Mouse (Mus musculus): ENCODE measurements at regions not wholly inside any gene's neighbourhood (a gene's known extent, or its start where the extent isn't known, plus 50 kb on each side); places are given as distances from the start of the nearest gene placed in this dataset.

DNA sequence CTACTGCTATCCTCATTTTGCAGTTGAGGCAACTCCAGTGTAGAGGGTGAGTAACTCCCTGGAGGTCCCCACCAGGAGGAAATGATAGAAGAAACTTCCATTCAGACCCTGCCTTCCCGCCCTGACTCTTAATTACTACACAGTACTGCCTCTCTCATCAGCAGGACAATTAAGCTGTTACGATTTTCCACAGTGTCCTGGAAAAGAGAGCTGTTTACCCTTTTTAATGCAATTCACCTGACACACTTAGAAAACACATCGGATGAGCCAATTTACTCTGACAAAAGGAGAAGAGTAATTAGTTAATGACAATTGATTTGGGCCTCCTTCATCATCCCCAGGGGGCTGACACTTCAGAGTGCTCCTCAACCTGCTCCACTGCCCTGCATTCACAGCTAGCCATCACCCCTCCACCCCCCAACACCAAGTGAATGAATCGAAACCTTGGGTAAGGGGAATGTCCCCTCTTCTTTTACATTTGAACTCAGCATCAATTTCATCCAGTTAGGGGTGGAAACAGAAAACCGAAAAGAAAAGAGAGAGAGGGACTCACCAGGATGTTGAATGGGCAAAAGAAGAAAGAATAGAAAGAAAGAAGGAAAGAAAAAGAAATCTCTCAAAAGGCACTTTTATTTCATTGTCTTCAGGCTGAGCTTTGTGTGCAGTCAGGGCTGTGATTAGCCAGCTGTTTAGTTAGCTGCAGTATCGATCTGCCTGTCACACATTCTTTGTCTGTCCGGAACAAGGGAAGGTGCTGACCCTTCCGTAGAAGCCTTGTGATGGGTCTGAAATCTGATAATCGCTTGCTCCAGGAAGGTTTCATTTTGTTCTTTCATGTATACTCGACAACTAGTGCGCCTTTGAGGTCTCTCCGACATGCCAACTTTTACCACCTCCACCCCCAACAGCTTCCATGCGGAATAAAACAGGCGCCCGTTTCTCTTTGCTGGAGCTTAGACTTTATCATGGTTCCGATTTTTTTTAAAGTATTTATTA lies 482.6 kb upstream of the Tenm4 start:
- DNase-seq (ENCODE audit: low spot score in 2 of 2) = no peak

- no peak for DNase-seq (ENCODE audit: low spot score in 2 of 2)
These were observed 481.7 kb upstream of the Tenm4 start for GRCm38 (mm10) chr7:95689161-95689833.

GRCm38 (mm10) chr7:95699506-95699905 lies 471.5 kb upstream of the Tenm4 start:
- DNase-seq (ENCODE audit: low spot score in 2 of 2) = no peak

DNA sequence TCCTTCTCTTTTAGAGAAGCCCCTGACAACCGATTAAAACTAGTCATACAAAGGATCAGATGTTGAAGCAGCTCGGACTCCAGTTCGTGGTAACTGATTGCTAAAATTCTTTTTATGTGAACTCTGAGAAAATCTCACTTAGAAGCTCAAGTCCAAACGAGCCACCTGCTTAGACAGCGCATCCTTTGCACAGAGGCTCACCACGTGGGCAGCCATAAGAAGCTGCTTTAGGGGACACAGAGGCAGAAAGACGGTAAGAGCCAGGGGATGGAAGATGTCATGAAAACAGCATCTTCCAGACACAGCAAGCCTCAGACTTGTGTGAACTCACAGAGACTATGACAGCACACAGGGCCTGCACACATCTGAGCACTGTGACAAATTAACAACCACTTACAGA lies 461.0 kb upstream of the Tenm4 start:
- no peak for DNase-seq (ENCODE audit: low spot score in 2 of 2)

- no peak for DNase-seq (ENCODE audit: low spot score in 2 of 2)
These were observed 451.0 kb upstream of the Tenm4 start for GRCm38 (mm10) chr7:95720083-95720482.

DNA sequence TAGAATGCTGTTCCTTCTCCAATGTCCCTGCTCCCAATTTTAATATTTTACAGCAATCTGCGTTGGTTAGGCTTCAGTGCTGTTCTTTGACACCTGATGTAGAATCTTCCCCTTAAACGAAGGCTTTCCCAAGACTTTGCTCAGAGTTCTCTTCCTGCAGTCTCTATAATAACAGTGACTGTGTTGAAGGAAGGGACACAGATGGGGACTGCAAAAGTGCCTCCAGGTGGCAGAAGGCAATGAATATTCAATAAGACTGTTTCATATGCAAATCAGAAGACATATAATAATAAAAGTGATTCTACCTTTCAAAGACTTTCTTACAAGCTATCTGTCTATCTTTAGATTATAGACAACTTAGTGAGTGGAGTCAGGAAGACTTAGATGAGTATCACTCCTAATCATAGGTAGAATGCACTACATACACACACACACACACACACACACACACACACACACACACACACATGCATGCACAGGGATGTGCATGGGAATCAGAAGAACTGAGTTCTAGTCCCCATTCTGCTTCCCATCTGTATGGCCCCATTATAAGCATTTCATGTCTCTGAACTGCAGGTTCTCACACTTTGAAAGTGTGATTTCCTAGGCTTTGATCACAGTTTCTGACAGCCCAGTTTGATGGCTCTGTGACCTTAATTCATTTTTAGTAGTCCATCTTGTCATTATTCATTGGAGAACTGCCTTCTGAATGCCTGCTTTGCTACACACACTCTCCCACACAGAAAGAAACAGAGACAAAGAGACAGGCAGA lies 445.1 kb upstream of the Tenm4 start:
- DNase-seq (ENCODE audit: low spot score in 2 of 2) = no peak

GRCm38 (mm10) chr7:95733807-95734206 lies 437.2 kb upstream of the Tenm4 start:
- DNase-seq (ENCODE audit: low spot score in 2 of 2) = no peak

DNA sequence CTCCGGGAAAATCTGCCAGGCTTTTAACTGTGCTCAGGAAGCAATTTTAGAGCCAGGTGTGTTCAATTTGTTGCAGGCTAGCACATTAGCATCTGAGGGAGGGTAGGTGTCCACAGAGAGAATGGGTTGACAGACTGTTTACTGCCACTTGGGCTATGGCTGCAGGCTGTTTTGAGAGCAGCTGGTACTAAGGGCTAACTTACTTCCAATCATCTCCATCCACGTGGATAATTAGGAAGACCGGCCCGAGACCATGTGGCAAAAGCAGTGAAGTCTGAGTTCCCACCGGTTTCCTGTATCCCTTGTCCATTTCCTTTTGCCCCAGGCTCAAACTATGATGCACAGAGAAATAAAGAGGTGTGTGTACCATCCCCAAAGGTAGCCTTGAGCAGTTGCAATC lies 436.5 kb upstream of the Tenm4 start:
- DNase-seq (ENCODE audit: low spot score in 2 of 2) = no peak

GRCm38 (mm10) chr7:95736716-95737115 lies 434.3 kb upstream of the Tenm4 start:
- no peak for DNase-seq (ENCODE audit: low spot score in 2 of 2)

GRCm38 (mm10) chr7:95738725-95739245 lies 432.3 kb upstream of the Tenm4 start:
- DNase-seq (ENCODE audit: low spot score in 2 of 2) = no peak

DNA sequence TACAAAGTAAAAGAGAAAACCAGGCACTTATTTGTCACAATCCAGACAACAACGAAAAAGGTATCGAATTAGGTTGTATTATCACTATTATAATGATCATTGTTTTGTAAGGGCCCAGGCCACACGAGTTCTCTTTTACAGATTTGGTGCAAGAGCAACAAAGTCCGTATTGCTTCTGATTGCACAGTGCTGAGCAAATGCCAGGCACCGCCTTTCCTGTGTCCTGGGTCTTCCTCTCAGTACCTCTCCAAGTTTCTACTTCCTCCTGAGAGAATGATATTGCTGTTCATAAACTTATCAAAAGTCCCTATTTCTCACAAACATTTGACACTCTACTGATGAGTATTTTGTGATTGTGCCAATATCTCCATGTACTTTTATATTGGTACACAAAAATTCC lies 431.3 kb upstream of the Tenm4 start:
- DNase-seq (ENCODE audit: low spot score in 2 of 2) = no peak

DNA sequence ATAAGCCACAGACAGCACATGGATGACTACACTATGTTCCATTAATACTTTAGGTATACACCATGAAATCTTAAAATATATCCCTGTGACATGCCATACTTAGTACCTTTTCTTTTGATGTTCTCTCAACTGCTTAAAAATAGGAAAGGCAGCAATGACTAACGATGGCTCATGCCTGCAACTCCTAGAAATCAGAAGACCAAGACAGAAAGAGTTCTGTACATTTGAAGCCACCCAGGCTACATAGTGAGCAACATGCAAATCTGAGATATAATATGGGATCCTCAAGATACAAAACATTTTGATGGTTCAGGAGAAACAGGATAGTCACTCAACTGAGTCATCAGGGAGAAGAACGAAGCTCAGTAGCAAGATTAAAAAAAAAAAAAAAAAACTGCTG lies 412.7 kb upstream of the Tenm4 start:
- DNase-seq (ENCODE audit: low spot score in 2 of 2) = no peak

DNA sequence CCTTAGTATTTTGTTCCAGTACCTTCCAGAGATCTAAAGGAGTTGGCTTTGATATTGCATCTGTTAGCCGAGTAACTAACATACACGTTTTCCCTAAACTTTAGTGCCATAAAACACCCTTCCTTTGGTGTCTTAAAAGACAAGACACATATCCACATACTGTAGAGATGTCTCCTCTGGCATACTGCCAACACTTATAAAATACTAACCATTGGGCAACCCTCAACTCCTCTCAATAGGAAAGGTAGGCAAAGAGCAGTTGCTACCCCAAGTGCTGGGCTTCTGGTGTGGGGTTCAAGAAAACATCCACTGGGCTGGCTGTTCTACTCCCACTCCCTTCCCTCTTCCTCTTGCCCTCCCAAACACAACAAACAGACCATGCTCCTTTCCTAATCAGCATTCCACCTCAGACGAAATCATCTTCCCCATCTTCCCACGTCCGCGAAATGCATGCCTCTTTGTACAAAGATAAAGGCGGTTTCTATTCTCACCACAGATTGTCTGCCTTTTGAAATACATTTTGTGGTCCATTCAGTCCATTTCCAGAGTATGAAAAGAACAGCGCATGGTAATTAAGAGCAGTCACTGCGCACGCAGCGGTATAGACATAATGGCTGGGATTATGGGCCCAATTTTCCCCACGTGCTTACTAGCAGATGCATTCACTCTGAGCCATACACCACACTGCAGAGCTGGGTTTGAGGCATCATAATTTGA lies 409.9 kb upstream of the Tenm4 start:
- no peak for DNase-seq (ENCODE audit: low spot score in 2 of 2)

- no peak for DNase-seq (ENCODE audit: low spot score in 2 of 2)
These were observed 404.5 kb upstream of the Tenm4 start for GRCm38 (mm10) chr7:95766356-95767150.

DNA sequence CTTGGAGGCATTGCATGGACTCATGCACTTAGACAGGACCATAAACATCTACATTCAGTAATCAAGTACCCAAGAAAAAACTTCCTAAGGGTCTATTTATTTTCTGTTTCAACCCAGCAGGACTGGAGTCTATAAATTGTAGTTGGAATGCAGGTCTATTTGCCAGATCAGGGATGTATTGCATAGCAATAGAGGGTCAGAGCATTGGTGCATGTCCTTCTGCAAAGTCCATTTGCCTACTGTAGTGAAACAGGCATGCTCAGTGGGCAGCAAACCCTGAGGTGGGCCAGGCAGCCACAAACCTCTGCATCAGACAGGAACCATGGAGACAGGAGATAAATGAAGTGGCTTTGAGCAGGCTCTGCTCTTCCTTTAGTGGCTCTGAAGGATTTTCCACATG lies 386.5 kb upstream of the Tenm4 start:
- DNase-seq (ENCODE audit: low spot score in 2 of 2) = no peak

GRCm38 (mm10) chr7:95787543-95787942 lies 383.5 kb upstream of the Tenm4 start:
- no peak for DNase-seq (ENCODE audit: low spot score in 2 of 2)

- no peak for DNase-seq (ENCODE audit: low spot score in 2 of 2)
These were observed 383.1 kb upstream of the Tenm4 start for GRCm38 (mm10) chr7:95787951-95788350.

- no peak for DNase-seq (ENCODE audit: low spot score in 2 of 2)
These were observed 381.6 kb upstream of the Tenm4 start for GRCm38 (mm10) chr7:95789424-95789823.

DNA sequence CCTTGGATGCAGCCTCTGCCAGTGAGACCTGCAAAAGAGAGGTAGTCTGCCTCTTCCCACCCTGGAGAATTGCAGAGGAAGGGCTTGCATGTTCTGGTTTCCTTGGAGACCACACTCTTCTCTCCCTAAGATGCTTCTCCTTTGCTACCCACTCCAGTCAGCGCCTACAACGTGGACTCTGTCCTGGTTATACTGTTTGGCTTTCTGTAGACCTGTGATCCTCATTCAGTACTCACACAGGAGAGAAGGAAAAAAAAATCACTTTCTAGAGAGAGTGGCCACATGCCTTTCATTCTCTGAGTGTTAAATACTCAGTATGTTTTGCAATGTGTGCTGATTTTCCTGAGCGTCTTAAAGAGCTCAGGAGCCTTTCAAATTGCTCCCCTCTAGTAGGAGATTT lies 372.0 kb upstream of the Tenm4 start:
- DNase-seq (ENCODE audit: low spot score in 2 of 2) = no peak

DNA sequence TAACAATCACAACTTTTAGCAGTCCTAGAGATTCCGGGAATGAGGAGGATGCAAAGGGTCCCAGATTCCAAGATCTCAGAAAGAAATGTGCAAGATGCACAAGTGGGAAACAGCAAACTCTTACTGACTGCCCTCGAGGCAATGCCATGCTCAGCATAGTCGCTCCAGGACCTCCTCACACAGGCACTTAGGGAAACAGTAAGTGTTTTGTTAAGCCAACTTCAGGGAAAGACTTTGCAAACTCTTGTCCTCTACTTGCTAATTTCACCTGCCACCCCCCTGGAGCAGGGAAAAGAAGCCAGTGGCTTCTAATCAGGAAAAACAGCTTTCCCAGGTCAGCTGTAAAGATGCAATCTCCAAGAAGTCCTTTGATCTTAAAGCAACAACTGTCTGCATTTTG lies 361.4 kb upstream of the Tenm4 start:
- DNase-seq (ENCODE audit: low spot score in 2 of 2) = no peak

DNA sequence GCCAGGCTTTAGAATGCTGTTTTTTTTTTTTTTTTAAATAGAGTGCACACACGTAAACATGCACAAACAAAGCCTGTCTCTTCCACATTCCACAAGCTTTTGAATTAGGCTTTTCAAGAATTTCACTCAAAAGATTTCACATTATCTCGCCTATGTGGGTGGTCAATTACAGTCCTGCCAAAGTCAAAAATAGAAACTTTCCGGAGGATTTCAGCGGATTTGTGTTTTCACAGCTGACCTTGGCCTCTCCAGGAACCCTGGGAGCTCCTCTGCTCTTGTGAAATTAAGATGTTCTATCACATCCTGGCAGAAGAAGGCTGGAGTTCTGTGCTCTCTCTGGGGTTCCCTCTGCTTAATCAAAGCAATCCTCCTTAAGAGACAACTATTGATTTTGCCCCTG lies 360.9 kb upstream of the Tenm4 start:
- no peak for DNase-seq (ENCODE audit: low spot score in 2 of 2)

Measured in heart, adult 9 months (tissue).